Mouse (Mus musculus): ENCODE measurements around the gene Lrrc4.

Gene Lrrc4

GRCm38 (mm10) chr6:28618299-28618698, 213.2 kb downstream of the Lrrc4 start:
- DNase-seq (ENCODE audit: inconsistent ontology term) = no peak

GRCm38 (mm10) chr6:28615966-28616365, 215.6 kb downstream of the Lrrc4 start:
- DNase-seq (ENCODE audit: inconsistent ontology term) = peak; percentile 71

- DNase-seq (ENCODE audit: inconsistent ontology term) = no peak
Measured at GRCm38 (mm10) chr6:28615408-28615807, 216.1 kb downstream of the Lrrc4 start.

GRCm38 (mm10) chr6:28614856-28615255, 216.7 kb downstream of the Lrrc4 start:
- DNase-seq (ENCODE audit: inconsistent ontology term) = no peak

- no peak for DNase-seq (ENCODE audit: inconsistent ontology term)
Measured at GRCm38 (mm10) chr6:28613441-28613840, 218.1 kb downstream of the Lrrc4 start.

Measured in Muller cell, postnatal 12 days (primary cell).